Mouse (Mus musculus) 3134 (cell line): ENCODE data around the gene Kdelc2.

ENCODE experiments used
- DNase-seq: peaks from one replicate; pipeline ENCODE4 v3.0.0-alpha.2; 2011; ENCODE audit warnings: low spot score; ENCODE audit not compliant: insufficient read length; ENCODE audit errors: extremely low read depth

Gene Kdelc2

DNA sequence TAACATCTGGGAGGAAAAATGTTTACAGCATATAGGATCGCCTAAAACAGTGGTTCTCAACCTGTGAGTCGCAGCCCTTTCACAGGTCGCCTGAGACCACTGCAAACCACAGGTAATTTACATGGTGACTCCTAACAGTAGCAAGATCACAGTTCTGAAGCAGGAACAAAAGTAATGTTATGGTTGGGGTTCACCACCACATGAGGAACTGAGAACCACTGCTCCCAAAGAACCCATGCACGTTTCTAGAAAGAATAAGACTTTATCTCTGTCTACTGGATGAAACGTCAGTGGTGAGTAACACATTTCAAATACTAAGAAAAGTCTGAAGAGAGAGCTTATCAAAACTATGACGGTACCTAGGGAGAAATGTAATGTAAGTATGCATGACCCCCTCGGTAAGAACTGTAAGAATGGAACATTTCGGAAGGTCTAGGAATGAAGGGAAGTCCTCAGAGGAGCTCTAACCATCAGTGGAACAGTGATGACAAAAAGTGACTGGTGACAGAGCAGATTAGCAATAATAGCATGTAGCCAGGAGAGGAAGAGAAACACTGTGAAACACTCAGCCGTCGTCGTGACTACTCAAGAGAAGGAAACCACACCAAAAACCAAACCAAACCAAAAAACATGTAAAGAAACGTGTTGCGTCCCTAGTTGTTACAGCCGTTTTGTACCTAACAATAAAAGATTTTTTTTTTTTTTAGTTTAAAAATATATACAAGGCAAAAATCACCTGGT is 52.2 kb downstream of the Kdelc2 start:
- no peak for DNase-seq

DNA sequence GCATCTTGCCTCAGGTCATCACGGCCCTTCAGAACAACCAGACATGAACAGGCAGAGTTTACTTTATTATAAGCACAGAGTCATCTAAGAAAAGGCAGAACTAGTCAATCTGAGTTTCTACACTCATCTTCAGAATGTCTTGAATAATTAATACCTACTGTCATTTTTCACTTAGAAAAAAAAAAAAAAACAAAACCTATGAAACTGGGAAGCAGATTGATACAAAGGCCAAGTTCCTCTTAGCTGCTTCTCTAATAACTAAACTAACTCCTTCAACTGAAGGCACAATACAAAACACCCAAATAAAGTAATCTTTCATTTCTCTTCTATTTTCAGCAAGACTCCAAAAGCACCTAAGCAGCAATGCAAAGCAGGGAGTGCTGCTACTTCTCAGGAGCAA is 66.8 kb downstream of the Kdelc2 start:
- DNase-seq, result no peak
